Mouse (Mus musculus) gastrocnemius, postnatal 25 days (tissue): ENCODE results near the gene Atp2a1. TPM values are rescaled to one million over a fixed set of nuclear protein-coding genes. Genes with fewer than 3 reads are reported as not detected.
"Not testable (repeated sequence)": the region's sequence is repeated elsewhere in the genome, so short reads cannot be mapped to it uniquely, and the experiment has no call there.

Experiments
- DNase-seq: peaks from one replicate; pipeline ENCODE4 v3.0.0; 2022
- total RNA-seq, 2 experiments: library from RNA; stranded (reverse); gene quantifications; 1 replicate in 1 of 2; 2 replicates in 1 of 2; pipeline ENCODE4 v1.2.3; 2021

The Atp2a1 gene
- total RNA-seq, 2 experiments from 2014 or later: 22,501 to 25,220 TPM

- no peak for DNase-seq
These were observed 51.8 kb downstream of the Atp2a1 start for GRCm38 (mm10) chr7:126411061-126411460.

GRCm38 (mm10) chr7:126408686-126409085 is 54.2 kb downstream of the Atp2a1 start:
- DNase-seq: no peak

GRCm38 (mm10) chr7:126402518-126402917 is 60.4 kb downstream of the Atp2a1 start:
- not testable (repeated sequence) for DNase-seq

GRCm38 (mm10) chr7:126399548-126399947 is 63.4 kb downstream of the Atp2a1 start:
- DNase-seq: peak; percentile 59

- no peak for DNase-seq
These were observed 65.1 kb downstream of the Atp2a1 start for GRCm38 (mm10) chr7:126397822-126398221.

GRCm38 (mm10) chr7:126397221-126397620 is 65.7 kb downstream of the Atp2a1 start:
- DNase-seq: no peak

- DNase-seq: peak; percentile 93
These were observed 66.4 kb downstream of the Atp2a1 start, which contains the start of gene Nfatc2ip for GRCm38 (mm10) chr7:126396298-126397119. Gene Nfatc2ip (minus strand): TSS chr7:126396737.

Other genes with a start within 250 kb of the Atp2a1 start
- 10 to 100 TPM; 22.2 to 25.0 TPM for gene Sbk1, start 190.5 kb downstream of the Atp2a1 start, total RNA-seq
- gene Lat, start 93.5 kb downstream of the Atp2a1 start, total RNA-seq: under 1 TPM in 1 of 2 experiments, not detected in 1; 0.43 TPM
- 10 to 100 TPM; 22.9 to 23.3 TPM for gene Spns1, start 85.7 kb downstream of the Atp2a1 start, total RNA-seq
- gene Nfatc2ip, start 66.4 kb downstream of the Atp2a1 start, total RNA-seq: 1 to 10 TPM; 2.8 to 3.2 TPM
- gene Cd19, start 48.2 kb downstream of the Atp2a1 start, total RNA-seq: under 1 TPM in 1 of 2 experiments, not detected in 1; 0.48 TPM
- 10 to 100 TPM; 11.2 to 14.6 TPM for gene Rabep2, start 34.3 kb downstream of the Atp2a1 start, total RNA-seq
- gene Sh2b1, start 12.3 kb upstream of the Atp2a1 start, total RNA-seq: 10 to 100 TPM; 41.5 to 43.9 TPM
- 100 to 1,000 TPM; 131 to 139 TPM for gene Tufm, start 24.3 kb upstream of the Atp2a1 start, total RNA-seq
- 10 to 100 TPM; 26.0 to 26.4 TPM for gene Atxn2l, start 40.3 kb upstream of the Atp2a1 start, total RNA-seq
- 100 to 1,000 TPM; 130 to 138 TPM for gene Eif3c, start 103.3 kb upstream of the Atp2a1 start, total RNA-seq
- gene Apobr, start 121.8 kb upstream of the Atp2a1 start, total RNA-seq: under 1 TPM; 0.26 to 0.59 TPM
- 10 to 100 TPM in 1 of 2 experiments, 1 to 10 TPM in 1; 8.8 to 10.6 TPM for gene Cln3, start 122.7 kb upstream of the Atp2a1 start, total RNA-seq
- gene Il27, start 131.8 kb upstream of the Atp2a1 start, total RNA-seq: not detected
- 10 to 100 TPM; 10.6 to 14.2 TPM for gene Nupr1, start 167.8 kb upstream of the Atp2a1 start, total RNA-seq
- gene Sgf29, start 186.2 kb upstream of the Atp2a1 start, total RNA-seq: 10 to 100 TPM; 24.0 to 25.1 TPM
- gene Sult1a1, start 213.3 kb upstream of the Atp2a1 start, total RNA-seq: 10 to 100 TPM; 12.3 to 22.9 TPM
- 10 to 100 TPM; 33.1 to 37.0 TPM for gene Bola2, start 232.3 kb upstream of the Atp2a1 start, total RNA-seq
- 1 to 10 TPM; 2.7 to 3.3 TPM for gene Slx1b, start 232.7 kb upstream of the Atp2a1 start, total RNA-seq
- 1 to 10 TPM; 2.1 to 3.3 TPM for gene Coro1a, start 244.7 kb upstream of the Atp2a1 start, total RNA-seq